Mouse (Mus musculus): ENCODE measurements around the gene Gstk1.

Gstk1 gene

GRCm38 (mm10) chr6:42265391-42266330, 19.9 kb downstream of the Gstk1 start:
- no peak for DNase-seq (ENCODE audit: low read depth, low spot score)

GRCm38 (mm10) chr6:42270817-42271216, 25.1 kb downstream of the Gstk1 start:
- no peak for DNase-seq (ENCODE audit: low read depth, low spot score)

- no peak for DNase-seq (ENCODE audit: low read depth, low spot score)
Observed at GRCm38 (mm10) chr6:42276151-42276550, 30.4 kb downstream of the Gstk1 start.

- no peak for DNase-seq (ENCODE audit: low read depth, low spot score)
Observed at GRCm38 (mm10) chr6:42282865-42283528, 37.3 kb downstream of the Gstk1 start.

- DNase-seq (ENCODE audit: low read depth, low spot score): no peak
Observed at GRCm38 (mm10) chr6:42286448-42286847, 40.7 kb downstream of the Gstk1 start, which contains the start of gene Clcn1. Gene Clcn1 (plus strand): TSS chr6:42286685.

- no peak for DNase-seq (ENCODE audit: low read depth, low spot score)
Observed at GRCm38 (mm10) chr6:42287562-42287961, 41.8 kb downstream of the Gstk1 start.

GRCm38 (mm10) chr6:42293327-42293726, 47.6 kb downstream of the Gstk1 start:
- no peak for DNase-seq (ENCODE audit: low read depth, low spot score)

- DNase-seq (ENCODE audit: low read depth, low spot score): no peak
Observed at GRCm38 (mm10) chr6:42295549-42296094, 49.9 kb downstream of the Gstk1 start.

- DNase-seq (ENCODE audit: low read depth, low spot score): no peak
Observed at GRCm38 (mm10) chr6:42299362-42299761, 53.6 kb downstream of the Gstk1 start.
